Mouse (Mus musculus) neural tube, embryonic 13.5 days (tissue): ENCODE measurements at regions not wholly inside any gene's neighbourhood (a gene's known extent, or its start where the extent isn't known, plus 50 kb on each side); places are given as distances from the start of the nearest gene placed in this dataset.

Source experiments
- ATAC-seq: fragments of 200-750 bp; cut with Nextera tagmentation; 2 replicates; pipeline ENCODE4 v1.8.0; 2017; ENCODE audit warnings: low read depth, mild to moderate bottlenecking, moderate TSS enrichment, moderate library complexity
- H3K27ac ChIP-seq: fragments of 300-500 bp; sonication (generic); replicated peaks from 2 replicates; pipeline ENCODE4 v1.5.1; 2015; ENCODE audit warnings: moderate library complexity, mild to moderate bottlenecking, inconsistent platforms
- H3K27me3 ChIP-seq: fragments of 300-500 bp; sonication (generic); 2 replicates; pipeline ENCODE4 v1.6.1; 2015; ENCODE audit warnings: mild to moderate bottlenecking, inconsistent platforms
- H3K36me3 ChIP-seq: fragments of 300-500 bp; sonication (generic); 2 replicates; pipeline ENCODE4 v1.6.1; 2015; ENCODE audit warnings: mild to moderate bottlenecking, inconsistent platforms
- H3K4me1 ChIP-seq: fragments of 300-500 bp; sonication (generic); replicated peaks from 2 replicates; pipeline ENCODE4 v1.6.1; 2015; ENCODE audit warnings: inconsistent platforms
- H3K4me2 ChIP-seq: fragments of 300-500 bp; sonication (generic); 2 replicates; pipeline ENCODE4 v1.6.1; 2015; ENCODE audit warnings: inconsistent platforms, mild to moderate bottlenecking, moderate library complexity
- H3K4me3 ChIP-seq: fragments of 300-500 bp; sonication (generic); 2 replicates; pipeline ENCODE4 v1.5.1; 2015; ENCODE audit warnings: mild to moderate bottlenecking, inconsistent platforms
- H3K9ac ChIP-seq: fragments of 300-500 bp; sonication (generic); 2 replicates; pipeline ENCODE4 v1.6.1; 2015; ENCODE audit warnings: moderate library complexity, mild to moderate bottlenecking, inconsistent platforms
- H3K9me3 ChIP-seq: fragments of 300-500 bp; sonication (generic); 2 replicates; pipeline ENCODE4 v1.6.1; 2016; ENCODE audit warnings: inconsistent platforms
- WGBS: fragments of 180-500 bp; shearing (Covaris S2); methylation state at CpG from one replicate; pipeline ENCODE4 v1.1.7; 2015; 5-methylcytosine and 5-hydroxymethylcytosine counted together

- no peak for ATAC-seq
- Histone ChIP-seq H3K36me3 (no peaks in the 10 kb centered on the region), H3K9me3 (no peaks in the 10 kb centered on the region), H3K4me2 (no peak overlapping the region), H3K9ac (no peak overlapping the region), H3K27me3 (no peaks in the 10 kb centered on the region), H3K27ac (no peak overlapping the region), H3K4me3 (no peak overlapping the region), H3K4me1 (no peaks in the 10 kb centered on the region)
- 95% methylated on average over 3 of the region's 3 CpGs for WGBS
Measured at GRCm38 (mm10) chr6:78228883-78229282, 141.6 kb upstream of the Reg3b start.

GRCm38 (mm10) chr6:78244404-78244803 is 126.1 kb upstream of the Reg3b start:
- ATAC-seq: no peak
- no peaks in the 10 kb centered on the region for H3K36me3 ChIP-seq
- WGBS: 66% methylated on average over 1 of the region's 1 CpGs

GRCm38 (mm10) chr6:78245010-78245409 is 125.4 kb upstream of the Reg3b start:
- H3K27ac ChIP-seq: no peak overlapping the region
- no peaks in the 10 kb centered on the region for H3K36me3 ChIP-seq
- H3K9me3 ChIP-seq: no peaks in the 10 kb centered on the region
- H3K9ac ChIP-seq: no peak overlapping the region
- 77% methylated on average over 1 of the region's 1 CpGs for WGBS
- no peak overlapping the region for H3K4me3 ChIP-seq
- H3K4me1 ChIP-seq: no peaks in the 10 kb centered on the region
- H3K27me3 ChIP-seq: no peaks in the 10 kb centered on the region
- no peak for ATAC-seq
- H3K4me2 ChIP-seq: no peak overlapping the region

More at GRCm38 (mm10) chr6:78244404-78244803, 126.1 kb upstream of the Reg3b start:
- H3K27ac ChIP-seq: no peak overlapping the region
- H3K27me3 ChIP-seq: no peaks in the 10 kb centered on the region
- H3K9me3 ChIP-seq: no peaks in the 10 kb centered on the region
- H3K4me1 ChIP-seq: no peaks in the 10 kb centered on the region
- no peak overlapping the region for H3K4me2 ChIP-seq
- no peak overlapping the region for H3K4me3 ChIP-seq
- no peak overlapping the region for H3K9ac ChIP-seq

- Histone ChIP-seq H3K36me3 (no peaks in the 10 kb centered on the region), H3K4me3 (no peak overlapping the region), H3K9me3 (no peaks in the 10 kb centered on the region), H3K9ac (no peak overlapping the region), H3K27me3 (no peaks in the 10 kb centered on the region), H3K27ac (0 out of 2 replicates have a peak overlapping the region, but pooled peaks have one; percentile 28), H3K4me2 (no peak overlapping the region), H3K4me1 (peaks cover 5% of the 10 kb centered on the region)
- ATAC-seq: no peak
- 31% methylated on average over 1 of the region's 1 CpGs for WGBS
Measured at GRCm38 (mm10) chr6:78250053-78250452, 120.4 kb upstream of the Reg3b start.

- Histone ChIP-seq H3K36me3 (no peaks in the 10 kb centered on the region), H3K27me3 (no peaks in the 10 kb centered on the region), H3K4me3 (no peak overlapping the region), H3K4me2 (no peak overlapping the region), H3K9ac (no peak overlapping the region), H3K4me1 (peaks cover 5% of the 10 kb centered on the region), H3K27ac (0 out of 2 replicates have a peak overlapping the region, but pooled peaks have one; percentile 28), H3K9me3 (no peaks in the 10 kb centered on the region)
- peak; percentile 85 for ATAC-seq
- 11% methylated on average over 2 of the region's 2 CpGs for WGBS
Measured at GRCm38 (mm10) chr6:78250541-78250940, 119.9 kb upstream of the Reg3b start.

GRCm38 (mm10) chr6:78271879-78272546 is 98.4 kb upstream of the Reg3b start:
- Histone ChIP-seq H3K4me2 (no peak overlapping the region), H3K36me3 (no peaks in the 10 kb centered on the region), H3K9me3 (no peaks in the 10 kb centered on the region), H3K27ac (no peak overlapping the region), H3K9ac (no peak overlapping the region), H3K4me3 (no peak overlapping the region), H3K4me1 (no peaks in the 10 kb centered on the region), H3K27me3 (no peaks in the 10 kb centered on the region)
- 71% methylated on average over 3 of the region's 3 CpGs for WGBS
- ATAC-seq: no peak

- H3K9me3 ChIP-seq: no peaks in the 10 kb centered on the region
- peak overlapping the region; percentile 29 for H3K27ac ChIP-seq
- 45% methylated on average over 6 of the region's 6 CpGs for WGBS
- H3K9ac ChIP-seq: no peak overlapping the region
- ATAC-seq: no peak; the same call in 1 of the 2 replicates
- no peaks in the 10 kb centered on the region for H3K36me3 ChIP-seq
- no peak overlapping the region for H3K4me3 ChIP-seq
- no peaks in the 10 kb centered on the region for H3K27me3 ChIP-seq
- no peak overlapping the region for H3K4me2 ChIP-seq
- H3K4me1 ChIP-seq: peaks cover 10% of the 10 kb centered on the region; the same call in 1 of the 2 replicates
Measured at GRCm38 (mm10) chr6:78277993-78278715, 92.3 kb upstream of the Reg3b start.

GRCm38 (mm10) chr6:78280541-78280940 is 89.9 kb upstream of the Reg3b start:
- Histone ChIP-seq H3K9ac (no peak overlapping the region), H3K36me3 (no peaks in the 10 kb centered on the region), H3K4me3 (no peak overlapping the region), H3K27ac (no peak overlapping the region), H3K9me3 (no peaks in the 10 kb centered on the region), H3K4me1 (peaks cover 10% of the 10 kb centered on the region; the same call in 1 of the 2 replicates), H3K4me2 (no peak overlapping the region), H3K27me3 (no peaks in the 10 kb centered on the region)
- no peak for ATAC-seq
- WGBS: 81% methylated on average over 5 of the region's 5 CpGs

- H3K27ac ChIP-seq: no peak overlapping the region
Measured at GRCm38 (mm10) chr6:78294647-78295046, 75.8 kb upstream of the Reg3b start.

GRCm38 (mm10) chr6:78303187-78303740 is 67.2 kb upstream of the Reg3b start:
- Histone ChIP-seq H3K36me3 (no peaks in the 10 kb centered on the region), H3K4me1 (no peaks in the 10 kb centered on the region), H3K27me3 (no peaks in the 10 kb centered on the region), H3K9me3 (no peaks in the 10 kb centered on the region), H3K9ac (no peak overlapping the region), H3K4me3 (no peak overlapping the region), H3K4me2 (no peak overlapping the region), H3K27ac (no peak overlapping the region)
- no peak for ATAC-seq
- 86% methylated on average over 1 of the region's 1 CpGs for WGBS

More at GRCm38 (mm10) chr6:78294647-78295046, 75.8 kb upstream of the Reg3b start:
- H3K9me3 ChIP-seq: no peaks in the 10 kb centered on the region
- ATAC-seq: 0 out of 2 replicates have a peak, but pooled peaks have one; percentile 47
- H3K4me2 ChIP-seq: no peak overlapping the region
- H3K4me1 ChIP-seq: no peaks in the 10 kb centered on the region; the same call in 1 of the 2 replicates
- 40% methylated on average over 1 of the region's 1 CpGs for WGBS
- no peak overlapping the region for H3K9ac ChIP-seq
- H3K4me3 ChIP-seq: no peak overlapping the region
- no peaks in the 10 kb centered on the region for H3K36me3 ChIP-seq
- no peaks in the 10 kb centered on the region for H3K27me3 ChIP-seq
